ENCODE assay signal across 24 mouse cellular contexts in genomic region chr4:100827374-100827773, GRCm38 (mm10). TPM values are rescaled to one million over a fixed set of nuclear protein-coding genes. Genes with fewer than 3 reads are reported as not detected.
DNase-seq lines count a peak whose midpoint lies in the region; ATAC-seq lines count a peak whose summit lies in the region.
"Had no signal": no experiment of that assay in that cellular context is flagged by ENCODE, and none has a peak within 500 bp of the region (broad histone marks: within the 10 kb centered on the region; RNA-seq: fewer than 3 reads in every experiment).

No protein-coding gene starts in this region.

- peaks cover 38% of the 10 kb centered on the region for H3K36me3 ChIP-seq in midbrain, embryonic 10.5 days
- H3K36me3 ChIP-seq in midbrain, embryonic 13.5 days, result 0 out of 2 replicates have a peak, but pooled peaks cover 1% of the 10 kb centered on the region
- no peaks in the 10 kb centered on the region for H3K36me3 ChIP-seq in neural tube, embryonic 13.5 days
- H3K36me3 ChIP-seq: heart, embryonic 15.5 days had no signal

- no peak overlapping the region for H3K4me3 ChIP-seq in midbrain, embryonic 10.5 days
- H3K4me3 ChIP-seq in midbrain, embryonic 13.5 days (replicated peaks), result no peak overlapping the region
- no peak overlapping the region for H3K4me3 ChIP-seq in neural tube, embryonic 13.5 days
- H3K4me3 ChIP-seq: forebrain, embryonic 13.5 days; gastrocnemius, adult 2 months; heart, embryonic 15.5 days; hindbrain, embryonic 13.5 days had no signal

- no peak overlapping the region for H3K4me2 ChIP-seq in midbrain, embryonic 13.5 days (replicated peaks)
- H3K4me2 ChIP-seq in neural tube, embryonic 13.5 days, result no peak overlapping the region
- H3K4me2 ChIP-seq: forebrain, embryonic 13.5 days; heart, embryonic 11.5 days; heart, embryonic 15.5 days; hindbrain, embryonic 13.5 days had no signal

- H3K9me3 ChIP-seq in midbrain, embryonic 10.5 days (replicated peaks), result peaks cover 16% of the 10 kb centered on the region
- H3K9me3 ChIP-seq in midbrain, embryonic 13.5 days, result peaks cover 3% of the 10 kb centered on the region
- no peaks in the 10 kb centered on the region for H3K9me3 ChIP-seq in neural tube, embryonic 13.5 days
- H3K9me3 ChIP-seq: forebrain, embryonic 13.5 days; heart, embryonic 15.5 days; hindbrain, embryonic 13.5 days had no signal

- H3K27me3 ChIP-seq in midbrain, embryonic 10.5 days (ENCODE audit: low read depth, poor library complexity, severe bottlenecking), result no peaks in the 10 kb centered on the region
- no peaks in the 10 kb centered on the region for H3K27me3 ChIP-seq in midbrain, embryonic 13.5 days
- no peaks in the 10 kb centered on the region for H3K27me3 ChIP-seq in neural tube, embryonic 13.5 days
- H3K27me3 ChIP-seq: forebrain, embryonic 13.5 days; heart, embryonic 15.5 days; hindbrain, embryonic 13.5 days had no signal

- H3K9ac ChIP-seq in midbrain, embryonic 13.5 days (replicated peaks), result no peak overlapping the region
- H3K9ac ChIP-seq in neural tube, embryonic 13.5 days, result no peak overlapping the region
- H3K9ac ChIP-seq: forebrain, embryonic 13.5 days; forebrain, postnatal 0 days; heart, embryonic 15.5 days; hindbrain, embryonic 13.5 days had no signal

- peak overlapping the region; percentile 17; the same call in 1 of the 2 replicates for H3K27ac ChIP-seq in midbrain, embryonic 10.5 days (replicated peaks)
- H3K27ac ChIP-seq in midbrain, embryonic 13.5 days, result no peak overlapping the region
- H3K27ac ChIP-seq in neural tube, embryonic 13.5 days (replicated peaks), result 0 out of 2 replicates have a peak overlapping the region, but pooled peaks have one; percentile 38
- H3K27ac ChIP-seq: forebrain, embryonic 13.5 days; gastrocnemius, adult 2 months; heart, embryonic 15.5 days; hindbrain, postnatal 0 days had no signal

- peak; percentile 38 for DNase-seq in embryo, embryonic 10 days (ENCODE audit: low spot score)
- DNase-seq in embryo, embryonic 10.5 days (ENCODE audit: low spot score), result no peak
- DNase-seq in midbrain, embryonic 10.5 days (ENCODE audit: low spot score), result no peak
- DNase-seq in embryo, embryonic 9.5 days (ENCODE audit: extremely low spot score), result peak; percentile 56
- no peak for DNase-seq in lung, postnatal 36 days
- DNase-seq in adrenal gland, postnatal 10 days, result no peak
- DNase-seq: adrenal gland, adult 2 months; B cell, adult 2 months; cerebellum, adult 11 months; cerebellum, adult 8-10 months; cerebellum, postnatal 14 days; forebrain, postnatal 0 days; gastrocnemius, adult 2 months; gastrocnemius, postnatal 25 days; heart, adult 11 months; heart, postnatal 14 days had no signal

- peaks cover 34% of the 10 kb centered on the region for H3K4me1 ChIP-seq in midbrain, embryonic 10.5 days
- peaks cover 45% of the 10 kb centered on the region for H3K4me1 ChIP-seq in midbrain, embryonic 13.5 days (replicated peaks)
- peaks cover 47% of the 10 kb centered on the region for H3K4me1 ChIP-seq in neural tube, embryonic 13.5 days (replicated peaks)

- WGBS in midbrain, embryonic 10.5 days, result under 1% methylated on average over 5 of the region's 5 CpGs
- 8% methylated on average over 5 of the region's 5 CpGs for WGBS in midbrain, embryonic 13.5 days
- WGBS in neural tube, embryonic 13.5 days, result 3% methylated on average over 5 of the region's 5 CpGs

- no peak for ATAC-seq in midbrain, embryonic 13.5 days
- ATAC-seq in neural tube, embryonic 13.5 days (ENCODE audit: low read depth), result no peak
- ATAC-seq: CD4-positive, CD25-positive, alpha-beta regulatory T cell, adult 4 months; forebrain, embryonic 13.5 days; forebrain, postnatal 0 days; hindbrain, postnatal 0 days had no signal

RNA-seq across cellular contexts. Expression of gene Cachd1, which starts 50.9 kb away (rescaled TPM):
- polyA plus RNA-seq in midbrain, embryonic 10.5 days (2016; fragmentation: Nextera tagmentation; extraction: Ambion mirVana), result 34.8 and 42.7 TPM in 2 replicates
- polyA plus RNA-seq in midbrain, embryonic 13.5 days (2015; fragmentation: Nextera tagmentation; extraction: Ambion mirVana), result 30.0 and 38.9 TPM in 2 replicates
- 16.6 and 16.9 TPM in 2 replicates for polyA plus RNA-seq in neural tube, embryonic 13.5 days (2015; fragmentation: Nextera tagmentation; extraction: Ambion mirVana)
- 1 to 10 TPM; 6.8 to 8.9 TPM for total RNA-seq in adrenal gland, postnatal 10 days (2021)
- polyA plus RNA-seq: CD4-positive, CD25-positive, alpha-beta regulatory T cell, adult 4 months had no signal

Comparison
In these comparisons a context has a peak if more than half of its experiments do, and no peak if none do; other contexts are left out.
1. DNase-seq: peak in embryo, embryonic 10 days (single experiment) and embryo, embryonic 9.5 days (single experiment); none in embryo, embryonic 10.5 days (single experiment), midbrain, embryonic 10.5 days (single experiment), lung, postnatal 36 days (single experiment) and adrenal gland, postnatal 10 days (single experiment).